Mouse (Mus musculus) MEL (cell line): Measurements from ENCODE around the gene Adgrl4. TPM values are rescaled to one million over a fixed set of nuclear protein-coding genes. Genes with fewer than 3 reads are reported as not detected.
A peak's percentile ranks its signal among the peaks of the same experiment; 100 is the strongest.

Experiments used
- DNase-seq: peaks from one replicate; pipeline ENCODE4 v3.0.0; 2011; ENCODE audit warnings: low read depth, low spot score
- H3K27ac ChIP-seq: 2 replicates; pipeline ENCODE4 v1.5.1; 2012; ENCODE audit warnings: low read depth, mild to moderate bottlenecking, control low read depth, low read length, moderate library complexity; ENCODE audit not compliant: control insufficient read depth
- H3K27me3 ChIP-seq, 2 experiments: fragments of 150-350 bp in 1 of 2; sonication (generic) in 1 of 2; 2 replicates each; pipeline ENCODE4 v1.6.1; 2012; ENCODE audit warnings: low read length in 2 of 2, mild to moderate bottlenecking in 2 of 2, improper control_type of control experiment in 1 of 2, moderate library complexity in 1 of 2; ENCODE audit not compliant: insufficient read depth in 2 of 2, control insufficient read depth in 1 of 2
- H3K36me3 ChIP-seq, 2 experiments: 2 replicates each; pipeline ENCODE4 v1.6.1; 2012 to 2014; ENCODE audit warnings: low read length in 2 of 2, improper control_type of control experiment in 1 of 2, inconsistent platforms in 1 of 2, mild to moderate bottlenecking in 1 of 2; ENCODE audit not compliant: insufficient read depth in 2 of 2, control insufficient read depth in 1 of 2
- H3K4me1 ChIP-seq, 2 experiments: fragments of 150-350 bp in 1 of 2; sonication (generic) in 1 of 2; 2 replicates each; pipeline ENCODE4 v1.6.1; 2012; ENCODE audit warnings: low read length in 2 of 2, improper control_type of control experiment in 1 of 2, mild to moderate bottlenecking in 1 of 2; ENCODE audit not compliant: insufficient read depth in 2 of 2, control insufficient read depth in 1 of 2
- H3K4me3 ChIP-seq, 2 experiments: fragments of 150-350 bp in 1 of 2; sonication (generic) in 1 of 2; 2 replicates each; pipeline ENCODE4 v1.5.1; 2012; ENCODE audit warnings: low read depth in 2 of 2, low read length in 2 of 2, mild to moderate bottlenecking in 2 of 2, moderate library complexity in 2 of 2, control low read depth in 1 of 2, improper control_type of control experiment in 1 of 2; ENCODE audit not compliant: control insufficient read depth in 1 of 2, insufficient read depth in 1 of 2
- H3K79me2 ChIP-seq: 2 replicates; pipeline ENCODE4 v1.6.1; 2012; ENCODE audit warnings: mild to moderate bottlenecking, low read length, moderate library complexity; ENCODE audit not compliant: control insufficient read depth, poor library complexity, insufficient read depth
- H3K9ac ChIP-seq: 2 replicates; pipeline ENCODE4 v1.6.1; 2012; ENCODE audit warnings: low read depth, mild to moderate bottlenecking, control low read depth, low read length, moderate library complexity; ENCODE audit not compliant: control insufficient read depth, poor library complexity, severe bottlenecking
- H3K9me3 ChIP-seq: fragments of 150-350 bp; sonication (generic); replicated peaks from 2 replicates; pipeline ENCODE4 v1.6.1; 2012; ENCODE audit warnings: mild to moderate bottlenecking, low read length, improper control_type of control experiment, moderate library complexity; ENCODE audit not compliant: insufficient read depth
- CHD1 ChIP-seq: IDR thresholded peaks from 2 replicates; pipeline ENCODE4 v1.6.1; 2012; ENCODE audit warnings: low read depth, mild to moderate bottlenecking, inconsistent platforms, low read length, improper control_type of control experiment
- CHD2 ChIP-seq: IDR thresholded peaks from 2 replicates; pipeline ENCODE4 v1.6.1; 2011; ENCODE audit warnings: low read length, improper control_type of control experiment
- E2F4 ChIP-seq: IDR thresholded peaks from 2 replicates; pipeline ENCODE4 v1.6.1; 2011; ENCODE audit warnings: low read depth, low read length, improper control_type of control experiment, borderline replicate concordance
- EP300 ChIP-seq, 2 experiments: IDR thresholded peaks; 2 replicates each; pipeline ENCODE4 v1.6.1; 2011; ENCODE audit warnings: improper control_type of control experiment in 2 of 2, low read length in 2 of 2, low read depth in 1 of 2, mild to moderate bottlenecking in 1 of 2
- ETS1 ChIP-seq: IDR thresholded peaks from 2 replicates; pipeline ENCODE4 v1.6.1; 2012; ENCODE audit warnings: low read depth, mild to moderate bottlenecking, inconsistent platforms, low read length, improper control_type of control experiment, moderate library complexity
- MAZ ChIP-seq: IDR thresholded peaks from 2 replicates; pipeline ENCODE4 v1.6.1; 2012; ENCODE audit warnings: low read depth, mild to moderate bottlenecking, inconsistent platforms, low read length, improper control_type of control experiment
- MEF2A ChIP-seq: IDR thresholded peaks from 2 replicates; pipeline ENCODE4 v1.6.1; 2014; ENCODE audit warnings: low read depth, mild to moderate bottlenecking, inconsistent platforms, low read length, improper control_type of control experiment; ENCODE audit not compliant: poor library complexity, insufficient replicate concordance, severe bottlenecking; ENCODE audit errors: extremely low read depth
- MXI1 ChIP-seq: IDR thresholded peaks from 2 replicates; pipeline ENCODE4 v1.6.1; 2011; ENCODE audit warnings: mild to moderate bottlenecking, low read depth, low read length, improper control_type of control experiment
- POLR2A ChIP-seq, 2 experiments: IDR thresholded peaks; 2 replicates each; pipeline ENCODE4 v1.6.1; 2011 to 2012; ENCODE audit warnings: low read length in 2 of 2, mild to moderate bottlenecking in 2 of 2, control low read depth in 1 of 2, improper control_type of control experiment in 1 of 2, low read depth in 1 of 2, moderate library complexity in 1 of 2; ENCODE audit not compliant: control insufficient read depth in 1 of 2, insufficient read depth in 1 of 2, poor library complexity in 1 of 2
- SMC3 ChIP-seq: IDR thresholded peaks from 2 replicates; pipeline ENCODE4 v1.6.1; 2011; ENCODE audit warnings: low read depth, low read length, improper control_type of control experiment
- TBP ChIP-seq: IDR thresholded peaks from 2 replicates; pipeline ENCODE4 v1.8.0; 2011; ENCODE audit warnings: low read depth, low read length, improper control_type of control experiment
- UBTF ChIP-seq: IDR thresholded peaks from 2 replicates; pipeline ENCODE4 v1.6.1; 2012; ENCODE audit warnings: low read depth, mild to moderate bottlenecking, inconsistent platforms, low read length, improper control_type of control experiment, moderate library complexity, borderline replicate concordance; ENCODE audit not compliant: insufficient read depth
- polyA plus RNA-seq, 2 experiments: library from polyadenylated mRNA; stranded (reverse) in 1 of 2; unstranded in 1 of 2; fragments of >175 nt in 1 of 2; fragments of >200 nt in 1 of 2; gene quantifications; 2 replicates each; pipeline versions ENCODE4 v1.2.1 to v1.2.4; 2012; ENCODE audit warnings: low replicate concordance in 2 of 2, low read depth in 1 of 2; ENCODE audit not compliant: insufficient read length in 2 of 2, insufficient read depth in 1 of 2, missing spikeins in 1 of 2
- total RNA-seq: library from RNA; depleted of rRNA; stranded (reverse); fragments of 300-350 nt; gene quantifications from 2 replicates; pipeline ENCODE4 v1.2.3, GENCODE M21; 2012

The Adgrl4 gene
- total and polyA plus RNA-seq, 3 experiments = not detected

DNA sequence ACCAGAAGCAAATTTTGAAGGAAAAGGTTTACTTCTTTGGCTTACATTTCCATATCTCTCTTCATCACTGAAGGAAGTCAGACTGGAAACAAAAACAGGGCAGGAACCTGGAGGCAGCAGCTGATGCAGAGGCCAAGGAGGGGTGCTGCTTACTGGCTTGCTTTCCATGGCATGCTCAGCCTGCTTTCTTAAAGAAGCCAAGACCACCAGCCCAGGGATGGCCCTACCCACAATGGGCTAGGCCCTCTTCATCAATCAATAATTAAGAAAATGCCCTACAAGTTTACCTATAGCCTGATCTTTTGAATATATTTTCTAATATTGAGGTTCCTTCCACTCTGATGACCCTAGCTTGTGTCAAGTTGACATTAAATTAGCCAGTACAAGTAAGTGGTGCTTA lies 20.8 kb upstream of the Adgrl4 start:
- Histone ChIP-seq H3K9ac (no peak overlapping the region), H3K36me3 (no peaks in the 10 kb centered on the region), H3K27ac (no peak overlapping the region), H3K27me3 (no peaks in the 10 kb centered on the region), H3K79me2 (no peaks in the 10 kb centered on the region), H3K9me3 (no peaks in the 10 kb centered on the region), H3K4me1 (no peaks in the 10 kb centered on the region), H3K4me3 (no peak overlapping the region)
- TF ChIP-seq UBTF (no peak), CHD1 (no peak), CHD2 (no peak), MAZ (no peak), TBP (no peak), E2F4 (no peak), MXI1 (no peak), POLR2A (IDR thresholded peaks at IDR 0.05; ENCODE audit: control insufficient read depth in 1 of 2, insufficient read depth in 1 of 2, low read depth in 1 of 2, low read length in 2 of 2, poor library complexity in 1 of 2) (no peak)
- DNase-seq = no peak

DNA sequence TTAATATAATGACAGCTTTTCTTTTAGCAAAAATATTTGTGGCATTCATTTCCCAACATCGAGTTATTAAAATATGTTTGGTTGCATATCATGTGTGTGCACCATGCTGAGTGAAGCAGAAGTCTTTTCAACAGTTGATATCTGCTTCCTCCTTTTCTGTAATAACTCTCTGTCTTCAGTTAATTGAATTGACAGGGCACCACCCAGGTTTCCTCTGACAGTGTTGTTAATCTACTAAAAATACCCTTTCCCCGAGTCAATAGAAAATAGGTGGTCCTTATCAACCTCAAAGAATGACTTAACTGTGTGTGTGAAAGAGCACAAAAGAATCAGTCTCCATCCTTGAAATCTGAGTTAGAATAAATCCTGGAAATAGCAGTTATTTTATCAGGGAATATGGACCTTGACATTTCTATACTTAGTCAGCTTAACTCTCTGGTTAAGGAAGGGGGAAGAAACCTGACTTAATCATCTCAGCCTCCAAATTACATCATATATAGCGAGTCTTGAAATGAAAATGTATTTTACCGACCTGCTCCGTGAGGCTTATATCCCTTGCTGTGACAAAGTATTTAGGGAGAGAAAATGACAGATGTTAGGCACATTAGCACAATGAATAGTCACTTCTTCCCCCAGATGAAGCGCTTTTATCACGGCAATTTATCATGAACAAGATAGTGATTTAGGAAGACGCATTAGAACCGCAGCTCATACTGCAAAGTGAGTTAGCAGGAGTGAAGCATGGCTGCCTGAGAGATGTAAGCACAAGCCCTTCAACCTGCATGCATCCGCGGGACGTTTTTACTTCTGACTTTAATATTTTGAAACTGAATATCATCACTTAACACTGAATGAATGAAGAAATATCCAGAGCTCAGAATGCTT lies 19.8 kb upstream of the Adgrl4 start:
- H3K9me3 ChIP-seq = no peaks in the 10 kb centered on the region
- no peaks in the 10 kb centered on the region for H3K4me1 ChIP-seq
- H3K79me2 ChIP-seq = no peaks in the 10 kb centered on the region
- no peak overlapping the region for H3K4me3 ChIP-seq
- no peak overlapping the region for H3K27ac ChIP-seq
- no peak overlapping the region for H3K9ac ChIP-seq
- TF ChIP-seq EP300 (IDR thresholded peaks at IDR 0.05; ENCODE audit: low read depth in 1 of 2, low read length in 2 of 2) (0 out of 4 replicates have a peak, but pooled peaks of 1 of the 2 experiments have one; percentile 21), MEF2A (no peak)
- no peaks in the 10 kb centered on the region for H3K36me3 ChIP-seq
- peak; percentile 4 for DNase-seq
- no peaks in the 10 kb centered on the region for H3K27me3 ChIP-seq

DNA sequence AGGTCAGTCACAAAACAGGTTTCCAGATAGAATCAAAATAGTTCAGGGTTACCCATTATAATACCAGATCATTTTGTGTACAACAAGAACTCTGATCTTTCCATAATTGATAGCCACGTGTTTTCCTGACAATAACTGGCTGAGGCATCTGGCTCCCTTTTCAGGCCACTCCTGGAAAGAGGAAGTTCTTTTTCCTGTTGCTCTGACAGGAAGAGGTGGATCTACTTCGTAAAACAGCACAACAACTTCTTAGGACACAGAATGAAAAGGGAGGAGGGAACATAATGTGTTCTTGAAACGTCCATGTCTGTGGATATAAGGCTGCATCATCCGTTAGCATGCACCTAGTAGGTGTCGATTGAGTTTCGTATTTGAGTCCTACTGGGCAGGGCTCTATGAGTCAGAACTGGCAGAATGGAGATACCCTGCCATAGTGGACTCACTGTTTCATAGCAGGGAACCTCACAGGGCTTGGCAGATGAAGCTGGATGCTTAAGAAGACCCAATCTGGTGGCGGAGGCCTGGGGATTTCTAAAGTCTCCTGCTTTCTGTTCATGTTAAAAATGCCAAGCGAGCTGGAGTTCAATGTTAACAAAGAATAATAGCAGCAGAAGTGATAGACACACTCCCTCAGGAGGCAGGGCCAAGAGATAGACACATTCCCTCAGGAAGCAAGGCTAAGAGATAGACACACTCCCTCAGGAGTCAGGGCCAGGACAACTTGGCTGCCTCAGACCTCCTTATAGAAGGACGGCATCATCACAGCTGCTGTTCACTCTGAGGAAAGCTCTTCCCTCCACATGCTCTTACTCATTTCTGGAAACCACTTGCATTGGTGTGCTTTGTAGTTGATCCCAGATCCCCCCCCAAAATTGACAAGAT lies 13.1 kb upstream of the Adgrl4 start:
- no peaks in the 10 kb centered on the region for H3K4me1 ChIP-seq
- no peak overlapping the region for H3K9ac ChIP-seq
- no peaks in the 10 kb centered on the region for H3K36me3 ChIP-seq
- H3K4me3 ChIP-seq = no peak overlapping the region
- TF ChIP-seq ETS1 (no peak), SMC3 (no peak)
- TF ChIP-seq, all 39 proteins: peak for 0
- Histone ChIP-seq H3K9me3 (no peaks in the 10 kb centered on the region), H3K79me2 (no peaks in the 10 kb centered on the region), H3K27me3 (no peaks in the 10 kb centered on the region), H3K27ac (no peak overlapping the region)
- no peak for DNase-seq
